ENCODE assay signal across 7 mouse cellular contexts in the genomic region with DNA sequence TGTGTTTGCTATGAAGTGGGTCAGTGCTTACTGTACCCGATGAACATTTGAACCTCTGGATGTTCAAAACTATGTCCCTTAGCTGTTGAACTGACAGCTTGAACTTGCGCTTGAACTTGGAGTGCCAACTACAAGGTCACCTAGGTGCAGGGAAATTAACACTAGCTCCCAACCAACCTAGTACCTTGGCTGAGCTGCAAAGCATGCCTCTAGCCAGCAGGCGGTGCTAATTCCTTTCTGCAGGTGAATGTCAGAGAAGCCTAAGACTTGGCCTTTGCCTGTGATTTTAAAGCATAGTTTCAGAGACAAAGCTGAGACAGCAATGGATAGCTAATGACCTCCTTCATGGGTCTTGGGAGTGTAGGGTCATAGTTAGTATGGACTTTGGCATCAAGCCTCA. TPM values are rescaled to one million over a fixed set of nuclear protein-coding genes. Genes with fewer than 3 reads are reported as not detected.
DNase-seq lines count a peak whose midpoint lies in the region; TF ChIP-seq lines count a peak whose summit lies in the region.

No protein-coding gene starts in this region.

- H3K79me2 ChIP-seq in CH12.LX (replicated peaks; ENCODE audit: control insufficient read depth, extremely low read depth, insufficient read depth, poor library complexity, severe bottlenecking): no peaks in the 10 kb centered on the region

- H3K36me3 ChIP-seq in CH12.LX (replicated peaks in 1 of 2; ENCODE audit: control insufficient read depth in 1 of 2, insufficient read depth in 1 of 2, low read length in 1 of 2): peaks cover 48 to 72% of the 10 kb centered on the region in 2 experiments

- H3K9ac ChIP-seq in CH12.LX (ENCODE audit: insufficient read depth, low read depth): no peak overlapping the region

- TF ChIP-seq CTCF in CH12.LX (conservative IDR thresholded peaks at IDR 0.05 in 1 of 2, IDR thresholded peaks at IDR 0.05 in 1 of 2; ENCODE audit: low read depth in 2 of 2, low read length in 2 of 2): peak; percentile 94 to 98

- TF ChIP-seq RAD21 in CH12.LX (IDR thresholded peaks at IDR 0.05; ENCODE audit: low read depth, low read length): peak; percentile 89

- no peak for TF ChIP-seq POLR2A in CH12.LX (IDR thresholded peaks at IDR 0.05; ENCODE audit: low read depth, low read length)

- H3K4me2 ChIP-seq in CH12.LX (ENCODE audit: insufficient read depth, low read depth, poor library complexity, severe bottlenecking): no peak overlapping the region

- no peaks in the 10 kb centered on the region for H3K4me1 ChIP-seq in CH12.LX (ENCODE audit: control insufficient read depth in 1 of 2, insufficient read depth in 2 of 2)

- no peaks in the 10 kb centered on the region for H3K27me3 ChIP-seq in CH12.LX (replicated peaks)

- no peak overlapping the region for H3K27ac ChIP-seq in CH12.LX (ENCODE audit: insufficient read depth, low read depth)

- dilution Hi-C loops in CH12.LX (cut with MboI; ENCODE audit: extremely low pct_ligation_motif_present, extremely low pct_unique_long_range_greater_than_20kb, low sequenced_read_pairs): no loop called here

- no peak for TF ChIP-seq EP300 in CH12.LX (IDR thresholded peaks at IDR 0.05; ENCODE audit: low read length)

- in situ Hi-C loops in CH12.LX (cut with MboI; ENCODE audit: low pct_ligation_motif_present, low pct_unique_long_range_greater_than_20kb, low sequenced_read_pairs): no loop called here

- DNase-seq in 416B (ENCODE audit: low read depth) (peak; percentile 55), CH12.LX (ENCODE audit: extremely low read depth) (peak; percentile 62)
- DNase-seq in cerebellum, adult 9-11 months: peak; percentile 46
- peak; percentile 48 for DNase-seq in gastrocnemius, postnatal 14 days
- peak; percentile 70 to 75 for DNase-seq in kidney, postnatal 25 days
- DNase-seq in lung, postnatal 14 days: peak; percentile 68
- peak; percentile 48 for DNase-seq in right cerebral cortex, postnatal 25 days

- intact Hi-C loops in gastrocnemius, postnatal 14 days (cut with DNase I; ENCODE audit: low total_unique reads): no loop called here

- no peaks in the 10 kb centered on the region for H3K9me3 ChIP-seq in CH12.LX (replicated peaks; ENCODE audit: low read length)

- no peak overlapping the region for H3K4me3 ChIP-seq in CH12.LX (replicated peaks in 1 of 3; ENCODE audit: low read depth in 2 of 3, low read length in 2 of 3, poor library complexity in 1 of 3)

TF ChIP-seq in CH12.LX, 34 proteins besides CTCF, POLR2A, EP300 and RAD21:
- TF ChIP-seq IRF4 (IDR thresholded peaks at IDR 0.05; ENCODE audit: low read depth, low read length) (0 out of 2 replicates have a peak, but pooled peaks have one; percentile 16), CHD2 (IDR thresholded peaks at IDR 0.05; ENCODE audit: low read length) (no peak), ZNF384 (IDR thresholded peaks at IDR 0.05; ENCODE audit: low read depth, low read length) (no peak), ZMIZ1 (IDR thresholded peaks at IDR 0.05; ENCODE audit: low read depth, low read length) (peak; percentile 36; the same call in 1 of the 2 replicates), NELFE (IDR thresholded peaks at IDR 0.05; ENCODE audit: low read depth, low read length) (peak; percentile 38; the same call in 1 of the 2 replicates), POLR2AphosphoS2 (IDR thresholded peaks at IDR 0.05; ENCODE audit: low read depth, low read length) (peak; percentile 34; the same call in 1 of the 2 replicates), MEF2A (IDR thresholded peaks at IDR 0.05; ENCODE audit: borderline replicate concordance, low read depth, low read length) (no peak), MYC (IDR thresholded peaks at IDR 0.05; ENCODE audit: low read depth, low read length) (0 out of 2 replicates have a peak, but pooled peaks have one; percentile 39), SIN3A (IDR thresholded peaks at IDR 0.05; ENCODE audit: low read length) (0 out of 2 replicates have a peak, but pooled peaks have one; percentile 33), JUND (conservative IDR thresholded peaks at IDR 0.05; ENCODE audit: low read depth, low read length) (peak; percentile 12; the same call in 1 of the 2 replicates), GABPA (IDR thresholded peaks at IDR 0.05; ENCODE audit: insufficient replicate concordance, low read depth, low read length) (no peak), MAFK (IDR thresholded peaks at IDR 0.05; ENCODE audit: insufficient replicate concordance, low read length) (no peak), MAX (IDR thresholded peaks at IDR 0.05; ENCODE audit: low read length) (no peak), SMC3 (IDR thresholded peaks at IDR 0.05; ENCODE audit: low read depth, low read length) (peak; percentile 95), ETS1 (conservative IDR thresholded peaks at IDR 0.05; ENCODE audit: low read depth, low read length) (no peak), USF1 (IDR thresholded peaks at IDR 0.05; ENCODE audit: low read depth, low read length) (no peak), ZC3H11A (IDR thresholded peaks at IDR 0.05; ENCODE audit: low read depth, low read length) (peak; percentile 56)

RNA-seq across cellular contexts. Expression of a gene that starts 12.5 kb away (rescaled TPM):
- not detected in 2 replicates for total RNA-seq in CH12.LX (2012; rRNA removed)
- total RNA-seq in CH12.LX (2014; rRNA removed): 0.26 TPM in 1 of 2 replicates, not detected in the other
- not detected in 2 replicates for polyA plus RNA-seq in CH12.LX (2012; ENCODE audit: insufficient read length, low read depth)
- total RNA-seq in gastrocnemius, postnatal 14 days (2021): under 1 TPM in 1 of 2 experiments, not detected in 1; 0.51 TPM

RNA-seq across cellular contexts. Expression of a gene that starts 12.9 kb away (rescaled TPM):
- total RNA-seq in CH12.LX (2012; rRNA removed) (115 and 153 TPM in 2 replicates), CH12.LX (2014; rRNA removed) (357 and 364 TPM in 2 replicates)
- 244 and 355 TPM in 2 replicates for polyA plus RNA-seq in CH12.LX (2012; ENCODE audit: insufficient read length, low read depth)
- total RNA-seq in gastrocnemius, postnatal 14 days (2021): 100 to 1,000 TPM; 192 to 194 TPM

RNA-seq across cellular contexts. Expression of a gene that starts 26.1 kb away (rescaled TPM):
- total RNA-seq in CH12.LX (2012; rRNA removed): 32.9 and 34.0 TPM in 2 replicates
- 14.8 and 17.9 TPM in 2 replicates for total RNA-seq in CH12.LX (2014; rRNA removed)
- polyA plus RNA-seq in CH12.LX (2012; ENCODE audit: insufficient read length, low read depth): 46.3 and 51.5 TPM in 2 replicates
- total RNA-seq in gastrocnemius, postnatal 14 days (2021): 100 to 1,000 TPM; 193 to 196 TPM

RNA-seq across cellular contexts. Expression of a gene that starts 29.1 kb away (rescaled TPM):
- 0.13 and 0.17 TPM in 2 replicates for total RNA-seq in CH12.LX (2012; rRNA removed)
- total RNA-seq in CH12.LX (2014; rRNA removed): not detected in 2 replicates
- not detected in 2 replicates for polyA plus RNA-seq in CH12.LX (2012; ENCODE audit: insufficient read length, low read depth)
- under 1 TPM in 1 of 2 experiments, not detected in 1; 0.08 TPM for total RNA-seq in gastrocnemius, postnatal 14 days (2021)

RNA-seq across cellular contexts. Expression of a gene that starts 38.2 kb away (rescaled TPM):
- total RNA-seq in CH12.LX (2012; rRNA removed) (2.0 and 2.9 TPM in 2 replicates), CH12.LX (2014; rRNA removed) (0.05 TPM in 1 of 2 replicates, not detected in the other)
- 20.2 and 22.9 TPM in 2 replicates for polyA plus RNA-seq in CH12.LX (2012; ENCODE audit: insufficient read length, low read depth)
- 10 to 100 TPM; 12.9 to 17.3 TPM for total RNA-seq in gastrocnemius, postnatal 14 days (2021)

Comparison
In these comparisons a context has a peak if more than half of its experiments do, and no peak if none do; other contexts are left out.
1. RNA of a gene that starts 26.1 kb away (total RNA-seq): 193 to 196 TPM in gastrocnemius, postnatal 14 days; 14.8 to 34.0 TPM in CH12.LX; every median in the first group is over 4 times any median in the second.
2. Peak in every context shown above with its lines, with median percentiles within 50 percentile points of each other: DNase-seq.